Mouse (Mus musculus) myocyte (in vitro differentiated cells): ENCODE data around the gene Brsk2. TPM values are rescaled to one million over a fixed set of nuclear protein-coding genes. Genes with fewer than 3 reads are reported as not detected.
A peak's percentile ranks its signal among the peaks of the same experiment; 100 is the strongest.

Experiments
- H3K27me3 ChIP-seq: one replicate; pipeline ENCODE4 v1.6.1; 2011; ENCODE audit not compliant: control insufficient read depth, insufficient read depth, insufficient read length
- H3K36me3 ChIP-seq: one replicate; pipeline ENCODE4 v1.6.1; 2011; ENCODE audit not compliant: control insufficient read depth, insufficient read depth
- H3K4me2 ChIP-seq: one replicate; pipeline ENCODE4 v1.6.1; 2011; ENCODE audit warnings: low read depth, control low read depth
- H3K4me3 ChIP-seq: one replicate; pipeline ENCODE4 v1.5.1; 2011; ENCODE audit warnings: mild to moderate bottlenecking, control low read depth, moderate library complexity
- H3K79me2 ChIP-seq: one replicate; pipeline ENCODE4 v1.6.1; 2011; ENCODE audit not compliant: control insufficient read depth, insufficient read depth
- H3ac ChIP-seq: one replicate; pipeline ENCODE4 v1.6.1; 2011; ENCODE audit not compliant: control insufficient read depth, insufficient read length
- CEBPB ChIP-seq: IDR thresholded peaks from 2 replicates; pipeline ENCODE4 v1.6.1; 2011; ENCODE audit warnings: mild to moderate bottlenecking, moderate library complexity; ENCODE audit not compliant: poor library complexity, insufficient read depth, severe bottlenecking
- E2F4 ChIP-seq: IDR thresholded peaks from one replicate; pipeline ENCODE4 v1.6.1; 2011; ENCODE audit warnings: mild to moderate bottlenecking, control low read depth, moderate library complexity; ENCODE audit not compliant: insufficient read depth
- MAX ChIP-seq: IDR thresholded peaks from one replicate; pipeline ENCODE4 v1.6.1; 2011; ENCODE audit warnings: low read depth, mild to moderate bottlenecking, control low read depth
- MYOD1 ChIP-seq, 3 experiments: IDR thresholded peaks; one replicate each; pipeline ENCODE4 v1.6.1; 2011; ENCODE audit warnings: control low read depth in 2 of 3, low read depth in 2 of 3, mild to moderate bottlenecking in 2 of 3, moderate library complexity in 1 of 3; ENCODE audit not compliant: insufficient read length in 2 of 3, control insufficient read depth in 1 of 3
- MYOG ChIP-seq, 3 experiments: IDR thresholded peaks; one replicate each; pipeline ENCODE4 v1.6.1; 2011; ENCODE audit warnings: control low read depth in 2 of 3, low read depth in 2 of 3, mild to moderate bottlenecking in 2 of 3; ENCODE audit not compliant: insufficient read length in 2 of 3, control insufficient read depth in 1 of 3, insufficient read depth in 1 of 3
- POLR2A ChIP-seq: IDR thresholded peaks from one replicate; pipeline ENCODE4 v1.6.1; 2011; ENCODE audit warnings: low read depth, mild to moderate bottlenecking, control low read depth, moderate library complexity; ENCODE audit not compliant: insufficient read length
- POLR2AphosphoS2 ChIP-seq: IDR thresholded peaks from one replicate; pipeline ENCODE4 v1.6.1; 2011; ENCODE audit warnings: low read depth, control low read depth; ENCODE audit not compliant: insufficient read length
- REST ChIP-seq: IDR thresholded peaks from one replicate; pipeline ENCODE4 v1.6.1; 2011; ENCODE audit warnings: mild to moderate bottlenecking, control low read depth, moderate library complexity; ENCODE audit not compliant: insufficient read depth, insufficient read length
- SRF ChIP-seq: IDR thresholded peaks from one replicate; pipeline ENCODE4 v1.6.1; 2011; ENCODE audit warnings: low read depth; ENCODE audit not compliant: control insufficient read depth, insufficient read length
- TCF12 ChIP-seq: IDR thresholded peaks from one replicate; pipeline ENCODE4 v1.6.1; 2011; ENCODE audit warnings: mild to moderate bottlenecking, control low read depth; ENCODE audit not compliant: poor library complexity, insufficient read depth, severe bottlenecking
- TCF3 ChIP-seq: IDR thresholded peaks from one replicate; pipeline ENCODE4 v1.6.1; 2011; ENCODE audit warnings: low read depth, control low read depth; ENCODE audit not compliant: insufficient read length
- USF1 ChIP-seq: IDR thresholded peaks from one replicate; pipeline ENCODE4 v1.6.1; 2011; ENCODE audit warnings: low read depth, mild to moderate bottlenecking, control low read depth, moderate library complexity
- polyA plus RNA-seq: library from polyadenylated mRNA; unstranded; fragments of >200 nt; fragmentation: generic; extraction: Trizol; gene quantifications from one replicate; pipeline ENCODE4 v1.2.1, GENCODE M21; 2012; ENCODE audit warnings: missing spikeins

Gene Brsk2
- polyA plus RNA-seq, 1 experiment, result 0.05 TPM

DNA sequence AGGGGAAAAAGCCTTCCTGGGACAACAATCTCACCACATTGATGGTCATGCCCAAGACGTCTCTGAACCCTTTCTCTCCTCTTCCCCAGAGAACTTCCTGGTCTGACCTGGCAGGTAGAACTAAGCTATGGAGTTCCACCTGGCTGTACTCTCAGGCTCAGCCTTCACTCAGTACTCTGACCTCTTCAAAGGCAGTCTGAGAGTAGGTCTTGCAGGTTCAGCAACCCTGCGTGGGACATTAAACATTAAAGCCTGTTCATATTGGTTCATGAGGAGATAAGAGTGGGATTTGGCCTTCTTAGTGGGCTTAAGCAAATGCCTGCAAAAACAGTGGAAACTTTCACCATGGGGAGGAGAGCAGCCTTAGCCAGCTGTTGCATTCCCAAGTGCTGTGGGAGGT lies 16.7 kb downstream of the Brsk2 start:
- H3K4me3 ChIP-seq, result no peak overlapping the region
- TF ChIP-seq SRF (no peak), POLR2A (no peak)

DNA sequence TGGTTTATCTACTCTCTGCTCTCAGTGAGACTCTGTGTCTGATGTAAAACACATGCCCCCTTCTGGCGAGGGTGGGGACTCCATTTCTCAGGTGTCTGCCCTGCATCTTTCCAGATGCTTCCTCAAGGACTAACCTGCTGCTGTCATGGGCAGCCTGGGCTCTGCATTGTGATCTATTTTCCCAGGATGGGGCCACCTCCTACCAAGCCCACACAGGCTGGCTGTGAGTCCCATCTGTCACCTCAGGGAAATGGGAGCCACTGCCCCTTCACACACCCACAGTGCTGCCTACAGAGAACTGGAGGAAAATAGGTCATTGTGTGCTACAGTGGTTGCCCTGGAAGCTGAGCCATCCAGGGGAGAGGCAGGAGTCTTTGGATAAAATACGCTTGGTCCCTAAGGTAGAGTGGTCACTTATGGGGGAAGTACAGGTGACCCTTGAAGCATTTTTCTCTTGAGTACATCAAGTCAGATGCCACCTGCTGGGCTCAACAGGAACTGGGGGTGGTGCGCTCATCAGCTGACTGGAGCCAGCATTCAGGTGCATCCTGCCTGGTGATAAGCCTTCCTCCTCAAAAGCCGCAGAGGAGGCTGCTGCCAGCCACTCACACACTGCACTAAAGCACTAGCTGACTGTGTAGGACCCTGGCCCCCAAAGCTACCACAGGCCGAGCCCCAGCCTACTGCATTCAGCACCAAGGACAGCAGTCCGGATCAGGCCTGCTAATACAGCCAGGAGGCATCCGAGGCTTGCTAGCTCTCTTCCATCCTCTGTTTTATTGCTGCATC lies 23.5 kb downstream of the Brsk2 start:
- H3K27me3 ChIP-seq, result peaks cover 6% of the 10 kb centered on the region
- TF ChIP-seq TCF3, result no peak
- peak; percentile 93 for TF ChIP-seq REST
- H3K36me3 ChIP-seq, result no peaks in the 10 kb centered on the region
- no peaks in the 10 kb centered on the region for H3K79me2 ChIP-seq
- no peak overlapping the region for H3K4me2 ChIP-seq
- no peak overlapping the region for H3ac ChIP-seq
- H3K4me3 ChIP-seq, result no peak overlapping the region

More for the DNA sequence above, 16.7 kb downstream of the Brsk2 start:
- Histone ChIP-seq H3ac (no peak overlapping the region), H3K36me3 (no peaks in the 10 kb centered on the region), H3K27me3 (peaks cover 6% of the 10 kb centered on the region), H3K79me2 (no peaks in the 10 kb centered on the region), H3K4me2 (no peak overlapping the region)

DNA sequence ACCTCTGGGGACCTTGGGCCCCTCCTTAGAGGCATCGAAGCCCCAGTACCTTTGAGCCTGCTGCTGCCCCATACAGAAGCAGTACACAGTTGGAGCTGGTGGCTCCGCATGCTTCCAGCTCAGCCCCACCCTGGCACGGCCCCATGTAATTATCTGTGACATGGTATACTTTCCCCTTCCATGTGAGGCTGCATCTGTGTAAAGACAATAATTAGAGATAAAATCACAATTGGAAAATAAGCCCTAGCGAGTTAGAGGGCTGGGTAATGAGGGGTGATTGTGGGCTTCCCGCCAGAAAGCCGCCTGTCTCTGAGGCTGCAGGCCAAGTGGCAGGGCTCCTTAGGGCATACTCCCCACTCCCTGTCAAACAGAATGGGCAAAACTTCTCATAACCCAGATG lies 28.5 kb downstream of the Brsk2 start:
- no peak overlapping the region for H3K4me3 ChIP-seq
- H3K79me2 ChIP-seq, result no peaks in the 10 kb centered on the region
- H3K27me3 ChIP-seq, result no peaks in the 10 kb centered on the region
- H3K4me2 ChIP-seq, result no peak overlapping the region
- no peaks in the 10 kb centered on the region for H3K36me3 ChIP-seq
- no peak overlapping the region for H3ac ChIP-seq
- TF ChIP-seq CEBPB (no peak), TCF12 (no peak)

DNA sequence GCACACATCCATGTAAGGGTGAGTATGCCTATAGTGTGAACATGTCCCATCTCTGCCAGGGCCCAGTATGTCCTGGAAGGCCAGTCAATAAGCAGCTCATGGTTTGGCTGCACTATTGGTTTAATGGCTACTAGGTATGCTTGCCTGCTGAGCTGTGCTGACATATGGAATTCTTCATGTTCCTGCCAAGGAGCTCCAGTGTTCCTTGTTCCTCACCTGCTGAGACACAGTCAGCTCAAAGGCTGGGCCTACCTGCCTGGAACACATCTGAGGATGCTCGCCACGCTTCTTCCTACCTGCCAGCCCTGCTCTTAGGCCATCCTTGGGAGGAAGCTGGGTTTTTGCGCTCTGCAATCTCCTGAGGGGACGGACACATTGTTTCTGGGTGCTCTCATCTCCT lies 29.7 kb downstream of the Brsk2 start:
- no peaks in the 10 kb centered on the region for H3K27me3 ChIP-seq
- H3K36me3 ChIP-seq, result no peaks in the 10 kb centered on the region
- no peak overlapping the region for H3K4me2 ChIP-seq
- H3ac ChIP-seq, result no peak overlapping the region
- TF ChIP-seq TCF12 (no peak), MYOG (IDR thresholded peaks at IDR 0.05; ENCODE audit: control insufficient read depth in 1 of 3, insufficient read depth in 1 of 3, insufficient read length in 2 of 3, low read depth in 2 of 3) (no peak), POLR2A (no peak), USF1 (no peak), REST (no peak), POLR2AphosphoS2 (no peak), MAX (no peak), TCF3 (no peak), SRF (no peak), MYOD1 (IDR thresholded peaks at IDR 0.05; ENCODE audit: control insufficient read depth in 1 of 3, insufficient read length in 2 of 3, low read depth in 2 of 3) (no peak), E2F4 (no peak), CEBPB (no peak)
- H3K4me3 ChIP-seq, result no peak overlapping the region
- H3K79me2 ChIP-seq, result no peaks in the 10 kb centered on the region

DNA sequence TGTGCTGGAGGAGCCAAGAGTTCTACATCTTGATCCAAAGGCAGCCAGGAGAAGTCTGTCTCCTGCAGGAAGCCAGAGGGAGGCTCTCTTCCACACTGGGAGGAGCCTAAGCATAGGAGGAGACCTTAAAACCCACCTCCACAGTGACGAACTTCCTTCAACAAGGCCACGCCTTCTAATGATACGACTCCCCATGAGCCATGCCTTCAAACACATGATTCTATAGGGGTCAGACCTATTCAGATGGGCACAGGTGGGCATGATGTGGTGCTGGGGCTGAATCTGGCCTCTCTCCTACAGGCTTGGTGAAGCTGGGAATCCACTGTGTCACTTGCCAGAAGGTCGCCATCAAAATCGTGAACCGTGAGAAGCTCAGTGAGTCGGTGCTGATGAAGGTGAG lies 31.7 kb downstream of the Brsk2 start:
- peaks cover 18% of the 10 kb centered on the region for H3K27me3 ChIP-seq
- no peaks in the 10 kb centered on the region for H3K79me2 ChIP-seq
- H3K4me2 ChIP-seq, result no peak overlapping the region
- H3ac ChIP-seq, result no peak overlapping the region
- H3K36me3 ChIP-seq, result no peaks in the 10 kb centered on the region
- no peak overlapping the region for H3K4me3 ChIP-seq
- no peak for TF ChIP-seq MYOG (IDR thresholded peaks at IDR 0.05; ENCODE audit: control insufficient read depth in 1 of 3, insufficient read depth in 1 of 3, insufficient read length in 2 of 3, low read depth in 2 of 3)
- TF ChIP-seq TCF3, result no peak
- TF ChIP-seq POLR2AphosphoS2, result no peak

DNA sequence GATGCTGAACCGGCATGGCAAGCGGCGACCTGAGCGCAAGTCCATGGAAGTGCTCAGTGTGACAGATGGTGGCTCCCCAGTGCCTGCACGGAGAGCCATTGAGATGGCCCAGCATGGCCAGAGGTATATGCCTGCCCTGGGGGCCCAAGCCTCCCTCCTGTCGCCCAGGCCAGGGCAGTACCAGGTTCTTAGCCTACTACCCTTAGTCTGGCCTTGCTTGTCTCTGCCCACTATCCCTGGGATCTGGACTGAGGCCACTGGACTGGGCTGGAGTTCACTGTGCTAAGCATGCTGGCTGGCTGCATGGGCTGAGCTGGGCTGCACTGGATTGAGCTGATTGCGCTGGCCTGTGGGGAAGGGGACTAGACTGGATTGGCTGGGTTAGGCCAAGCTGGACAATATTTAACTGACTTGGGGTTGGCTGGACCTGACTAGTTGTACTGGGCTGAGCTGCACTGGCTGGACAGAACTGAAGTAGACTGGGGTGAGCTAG lies 38.8 kb downstream of the Brsk2 start:
- peaks cover 31% of the 10 kb centered on the region for H3K27me3 ChIP-seq
- H3K4me2 ChIP-seq, result no peak overlapping the region
- TF ChIP-seq CEBPB, result no peak
- no peak for TF ChIP-seq MAX
- no peak for TF ChIP-seq MYOG (IDR thresholded peaks at IDR 0.05; ENCODE audit: control insufficient read depth in 1 of 3, insufficient read depth in 1 of 3, insufficient read length in 2 of 3, low read depth in 2 of 3)
- TF ChIP-seq POLR2A, result no peak
- H3ac ChIP-seq, result no peak overlapping the region
- H3K36me3 ChIP-seq, result no peaks in the 10 kb centered on the region
- no peaks in the 10 kb centered on the region for H3K79me2 ChIP-seq
- no peak overlapping the region for H3K4me3 ChIP-seq
